Mouse (Mus musculus) lung, postnatal 0 days (tissue): ENCODE data around the gene Polr3h. TPM values are rescaled to one million over a fixed set of nuclear protein-coding genes. Genes with fewer than 3 reads are reported as not detected.

Source experiments
- ATAC-seq: fragments of 200-750 bp; cut with Nextera tagmentation; 2 replicates; pipeline ENCODE4 v1.8.0; 2017; ENCODE audit warnings: moderate library complexity
- DNase-seq: peaks from one replicate; pipeline ENCODE4 v3.0.0-alpha.2; 2016; ENCODE audit warnings: low spot score
- H3K27ac ChIP-seq: fragments of 300-500 bp; sonication (generic); 2 replicates; pipeline ENCODE4 v1.5.1; 2014; ENCODE audit warnings: antibody characterized with exemption, mild to moderate bottlenecking, low read length, mixed read lengths
- H3K27me3 ChIP-seq: fragments of 300-500 bp; sonication (generic); replicated peaks from 2 replicates; pipeline ENCODE4 v1.6.1; 2014; ENCODE audit warnings: low read length, mixed read lengths; ENCODE audit not compliant: insufficient read depth
- H3K36me3 ChIP-seq: fragments of 300-500 bp; sonication (generic); 2 replicates; pipeline ENCODE4 v1.6.1; 2014; ENCODE audit warnings: low read length, mixed read lengths; ENCODE audit not compliant: insufficient read depth
- H3K4me1 ChIP-seq: fragments of 300-500 bp; sonication (generic); 2 replicates; pipeline ENCODE4 v1.6.1; 2014; ENCODE audit warnings: antibody characterized with exemption, low read depth, low read length, mixed read lengths; ENCODE audit not compliant: insufficient read depth
- H3K4me2 ChIP-seq: fragments of 300-500 bp; sonication (generic); replicated peaks from 2 replicates; pipeline ENCODE4 v1.6.1; 2014; ENCODE audit warnings: low read depth, mild to moderate bottlenecking, low read length, moderate library complexity, mixed read lengths
- H3K4me3 ChIP-seq: fragments of 300-500 bp; sonication (generic); 2 replicates; pipeline ENCODE4 v1.5.1; 2014; ENCODE audit warnings: low read depth, low read length
- H3K9ac ChIP-seq: fragments of 300-500 bp; sonication (generic); replicated peaks from 2 replicates; pipeline ENCODE4 v1.6.1; 2014; ENCODE audit warnings: low read depth, mild to moderate bottlenecking
- H3K9me3 ChIP-seq: fragments of 300-500 bp; sonication (generic); 2 replicates; pipeline ENCODE4 v1.6.1; 2016; ENCODE audit warnings: low read length, mixed read lengths
- CTCF ChIP-seq: IDR thresholded peaks from 2 replicates; pipeline ENCODE4 v1.5.1; 2016; ENCODE audit warnings: antibody characterized with exemption, mild to moderate bottlenecking
- EP300 ChIP-seq: IDR thresholded peaks from 2 replicates; pipeline ENCODE4 v1.6.1; 2016; ENCODE audit warnings: antibody characterized with exemption, mild to moderate bottlenecking, control low read depth
- WGBS: fragments of 180-500 bp; shearing (Covaris S2); extraction: QIAGEN DNeasy Blood & Tissue Kit; methylation state at CpG from one replicate; pipeline ENCODE4 v1.1.7; 2014; 5-methylcytosine and 5-hydroxymethylcytosine counted together
- polyA plus RNA-seq: library from polyadenylated mRNA; unstranded; fragments of >200 nt; fragmentation: Nextera tagmentation; extraction: Ambion mirVana; gene quantifications from 2 replicates; pipeline ENCODE4 v1.2.1, GENCODE M21; 2015

The Polr3h gene
- polyA plus RNA-seq, 1 experiment from 2014 or later: 43.1 TPM

DNA sequence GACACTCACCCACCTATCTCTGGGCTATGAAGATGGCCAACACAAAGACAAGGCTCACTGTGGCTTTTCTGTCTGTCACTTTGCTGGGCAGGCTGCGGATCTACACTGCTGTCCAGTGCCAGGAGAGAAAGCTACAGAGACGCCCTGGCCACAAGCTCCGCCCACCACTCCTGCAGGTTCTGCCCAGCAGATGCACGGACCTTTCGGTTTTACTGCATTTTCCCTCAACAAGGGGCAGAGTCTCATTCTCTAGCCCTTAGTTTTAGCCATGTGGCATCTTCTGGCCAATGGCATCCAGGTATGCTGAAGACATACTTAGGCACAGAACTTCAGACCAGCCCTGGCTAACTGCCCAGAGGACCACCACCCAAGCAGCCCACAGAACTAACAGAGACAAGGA lies 4.8 kb downstream of the Polr3h start:
- Histone ChIP-seq H3K27me3 (no peaks in the 10 kb centered on the region), H3K36me3 (no peaks in the 10 kb centered on the region), H3K4me3 (no peak overlapping the region), H3K27ac (peak overlapping the region; percentile 43; the same call in 1 of the 2 replicates), H3K4me1 (peaks cover 5% of the 10 kb centered on the region; the same call in 1 of the 2 replicates), H3K4me2 (no peak overlapping the region), H3K9ac (no peak overlapping the region), H3K9me3 (no peaks in the 10 kb centered on the region)
- no peak for ATAC-seq
- TF ChIP-seq EP300 (no peak), CTCF (no peak)
- DNase-seq: peak; percentile 38
- WGBS: 48% methylated on average over 5 of the region's 5 CpGs

DNA sequence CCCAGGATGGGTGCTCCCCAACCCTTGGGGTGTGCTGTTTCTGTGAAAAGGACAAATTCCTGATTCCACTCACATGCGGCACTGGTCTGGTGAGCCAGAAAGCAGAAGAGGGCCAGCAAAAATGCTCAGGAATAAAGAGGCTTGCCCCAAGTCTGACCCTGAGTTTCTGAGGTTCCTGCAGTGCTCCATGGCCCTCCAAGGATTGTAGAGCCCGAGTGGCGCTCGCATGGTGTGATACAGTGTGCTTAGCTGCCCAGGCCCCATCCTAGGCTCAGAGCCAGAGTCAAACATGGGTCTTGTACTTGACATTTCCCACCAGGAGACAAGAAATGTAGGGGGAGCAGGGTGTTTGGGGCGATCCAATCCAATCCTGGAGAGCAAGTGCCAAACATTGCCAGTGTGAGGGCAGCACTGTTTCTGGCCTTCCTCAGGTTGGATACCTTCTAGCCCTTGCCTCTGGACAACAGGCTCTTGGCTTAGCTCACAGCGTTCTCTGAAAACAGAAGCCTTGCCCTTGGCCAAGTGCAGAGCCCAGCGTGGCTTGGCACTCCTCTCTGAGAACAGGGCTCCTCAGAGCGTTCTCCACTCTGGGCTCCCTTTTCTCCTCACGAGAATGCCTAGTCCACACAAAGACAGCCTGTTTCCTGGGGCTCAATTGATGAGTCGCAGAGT lies 5.4 kb downstream of the Polr3h start:
- 61% methylated on average over 10 of the region's 10 CpGs for WGBS
- no peak for DNase-seq

DNA sequence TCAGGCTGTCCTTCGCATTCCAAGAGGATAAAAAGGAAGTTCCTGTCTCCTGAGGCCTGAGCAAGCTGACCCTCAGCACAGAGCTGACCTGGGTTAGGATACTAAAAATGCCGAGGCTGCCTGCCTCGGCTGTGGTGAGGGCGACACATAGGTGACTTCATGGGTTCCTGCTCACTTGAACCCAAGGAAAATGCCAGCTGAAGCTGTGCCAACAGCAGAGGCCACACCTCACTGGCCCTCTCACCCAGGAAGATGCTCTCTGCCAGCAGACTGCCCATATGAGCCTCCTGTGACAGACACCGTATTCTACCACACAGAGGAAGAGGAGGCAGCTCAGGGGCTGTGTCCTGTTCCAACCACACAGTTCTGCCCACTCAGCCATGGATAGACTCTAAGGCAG lies 7.0 kb downstream of the Polr3h start:
- H3K4me1 ChIP-seq: no peaks in the 10 kb centered on the region
- 68% methylated on average over 5 of the region's 5 CpGs for WGBS
- TF ChIP-seq EP300 (no peak), CTCF (no peak)
- no peak overlapping the region for H3K27ac ChIP-seq
- H3K27me3 ChIP-seq: no peaks in the 10 kb centered on the region
- no peak for DNase-seq
- no peak for ATAC-seq
- H3K9me3 ChIP-seq: no peaks in the 10 kb centered on the region
- no peak overlapping the region for H3K4me2 ChIP-seq
- H3K4me3 ChIP-seq: no peak overlapping the region
- H3K36me3 ChIP-seq: peaks cover 6% of the 10 kb centered on the region; the same call in 1 of the 2 replicates
- no peak overlapping the region; the same call in 1 of the 2 replicates for H3K9ac ChIP-seq

More for the DNA sequence above, 5.4 kb downstream of the Polr3h start:
- TF ChIP-seq CTCF (no peak), EP300 (no peak)
- H3K27ac ChIP-seq: peak overlapping the region; percentile 43; the same call in 1 of the 2 replicates
- H3K36me3 ChIP-seq: no peaks in the 10 kb centered on the region
- H3K4me3 ChIP-seq: no peak overlapping the region
- H3K9ac ChIP-seq: no peak overlapping the region; the same call in 1 of the 2 replicates
- ATAC-seq: no peak
- peaks cover 5% of the 10 kb centered on the region; the same call in 1 of the 2 replicates for H3K4me1 ChIP-seq
- H3K27me3 ChIP-seq: no peaks in the 10 kb centered on the region
- no peak overlapping the region for H3K4me2 ChIP-seq
- no peaks in the 10 kb centered on the region for H3K9me3 ChIP-seq

DNA sequence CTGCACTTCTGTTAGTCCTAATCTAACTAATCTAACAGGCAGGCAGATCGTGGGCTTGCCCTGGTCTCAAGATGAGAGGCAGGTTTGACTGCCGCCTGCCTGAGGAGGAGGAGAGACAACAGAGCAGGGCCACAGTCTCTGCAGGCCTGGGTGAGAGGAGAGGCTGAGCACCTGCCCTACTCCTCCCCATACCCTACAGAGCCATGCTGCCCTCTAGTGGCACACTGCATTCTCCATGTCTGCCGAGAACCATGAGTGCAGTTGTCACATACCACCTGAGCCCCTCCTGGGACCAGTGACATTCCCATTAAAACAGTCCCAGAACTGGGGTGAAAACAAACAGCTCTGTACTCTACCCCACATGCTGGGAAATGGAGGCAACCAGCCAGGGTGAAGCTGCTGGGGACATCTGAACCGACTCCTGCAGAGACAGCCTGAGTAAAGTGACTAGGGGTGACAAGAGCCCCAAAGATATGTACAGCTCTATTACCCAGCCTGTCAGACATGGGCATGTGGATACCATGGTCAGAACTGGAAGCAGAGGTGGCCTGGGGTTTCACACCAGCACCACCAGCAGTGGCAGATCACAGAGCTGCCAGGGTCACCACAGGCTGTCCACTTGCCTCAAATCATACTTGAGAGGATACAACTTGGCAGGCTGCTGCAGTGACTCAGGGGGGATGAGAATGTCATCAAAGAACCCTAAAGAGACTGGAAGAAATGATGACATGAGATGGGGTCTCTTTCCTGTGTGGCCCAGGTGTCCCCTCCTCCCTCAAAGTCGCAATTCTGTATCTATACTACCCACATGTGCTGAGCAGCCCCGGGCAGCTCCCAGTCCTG lies 8.2 kb downstream of the Polr3h start:
- WGBS: 56% methylated on average over 6 of the region's 6 CpGs
- peaks cover 17% of the 10 kb centered on the region; the same call in 1 of the 2 replicates for H3K36me3 ChIP-seq

DNA sequence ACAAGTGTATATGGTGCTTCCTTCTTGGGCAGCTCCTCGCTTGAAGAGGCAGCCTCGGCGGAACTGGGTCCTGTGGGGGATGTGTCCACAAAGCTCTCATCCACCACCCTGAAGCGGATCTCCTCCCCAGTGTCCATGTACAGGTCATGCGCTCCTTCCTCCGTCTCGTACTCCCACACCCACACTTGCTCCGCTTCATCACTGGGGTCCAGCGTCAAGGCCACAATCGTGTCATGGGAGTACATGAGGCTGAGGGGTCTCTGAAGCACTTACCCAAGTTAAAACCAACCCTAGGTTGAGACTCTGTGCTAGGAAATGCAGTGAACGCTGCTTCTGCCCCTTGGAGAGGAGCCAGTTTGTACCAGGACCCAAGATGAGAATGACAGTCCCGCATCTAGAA lies 8.8 kb downstream of the Polr3h start:
- no peaks in the 10 kb centered on the region for H3K4me1 ChIP-seq
- H3K27me3 ChIP-seq: no peaks in the 10 kb centered on the region
- no peak overlapping the region for H3K4me2 ChIP-seq
- no peak for DNase-seq
- TF ChIP-seq CTCF (no peak), EP300 (no peak)
- no peak overlapping the region for H3K9ac ChIP-seq
- no peaks in the 10 kb centered on the region for H3K9me3 ChIP-seq
- no peak overlapping the region for H3K4me3 ChIP-seq
- no peak overlapping the region for H3K27ac ChIP-seq
- WGBS: 83% methylated on average over 12 of the region's 12 CpGs
- ATAC-seq: no peak
- peaks cover 23% of the 10 kb centered on the region; the same call in 1 of the 2 replicates for H3K36me3 ChIP-seq

More for the DNA sequence above, 8.2 kb downstream of the Polr3h start:
- Histone ChIP-seq H3K4me1 (no peaks in the 10 kb centered on the region), H3K4me3 (no peak overlapping the region), H3K9me3 (no peaks in the 10 kb centered on the region), H3K9ac (no peak overlapping the region), H3K27ac (no peak overlapping the region), H3K4me2 (no peak overlapping the region), H3K27me3 (no peaks in the 10 kb centered on the region)
- ATAC-seq (peak; percentile 76), DNase-seq (peak; percentile 65)
- TF ChIP-seq EP300 (no peak), CTCF (peak; percentile 93)

DNA sequence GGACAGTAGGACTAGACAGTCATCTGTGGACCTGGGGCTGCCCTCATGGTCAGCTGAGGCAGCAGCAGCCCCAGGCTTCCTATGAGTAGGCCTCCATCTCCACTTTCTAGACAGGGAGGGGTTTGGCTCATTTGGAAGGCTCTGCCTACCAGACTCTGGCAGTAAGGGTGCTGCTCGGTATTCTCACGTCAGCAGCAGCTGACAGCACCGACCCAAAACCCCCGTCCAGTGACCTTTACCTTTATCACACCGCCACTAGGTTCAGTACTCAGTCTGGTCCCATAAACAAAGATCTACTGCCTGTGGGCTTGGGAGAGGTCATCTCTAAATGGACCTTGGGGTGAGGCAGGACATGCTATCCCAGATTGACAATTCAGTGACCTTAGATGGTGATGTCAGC lies 10.4 kb downstream of the Polr3h start:
- Histone ChIP-seq H3K4me1 (no peaks in the 10 kb centered on the region), H3K4me3 (no peak overlapping the region), H3K4me2 (no peak overlapping the region), H3K27ac (no peak overlapping the region), H3K9ac (no peak overlapping the region), H3K36me3 (peaks cover 27% of the 10 kb centered on the region; the same call in 1 of the 2 replicates), H3K27me3 (no peaks in the 10 kb centered on the region), H3K9me3 (no peaks in the 10 kb centered on the region)
- DNase-seq (no peak), ATAC-seq (no peak)
- WGBS: 73% methylated on average over 5 of the region's 5 CpGs
- no peak for TF ChIP-seq CTCF
- TF ChIP-seq EP300: no peak
